ENCODE assay signal across 7 mouse cellular contexts in the genomic region with DNA sequence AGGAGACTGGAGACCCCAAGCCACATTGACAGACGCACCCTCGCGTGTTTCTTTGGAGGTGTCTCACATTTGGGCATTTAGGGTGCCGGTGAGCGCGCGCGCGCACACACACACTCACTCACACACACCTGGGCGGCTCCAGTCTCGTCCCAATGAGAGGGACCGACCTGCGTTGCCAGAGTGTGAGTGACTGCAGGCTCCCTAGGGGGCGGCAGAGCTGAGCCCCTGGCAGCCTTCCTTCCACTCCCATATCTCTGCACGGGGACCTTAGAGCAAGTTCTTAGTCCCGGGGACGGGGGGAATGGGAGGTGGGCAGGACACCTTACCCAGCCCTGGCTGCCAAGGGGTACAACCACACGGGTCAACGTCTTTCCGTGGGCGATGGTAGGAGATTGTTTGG. TPM values are rescaled to one million over a fixed set of nuclear protein-coding genes. Genes with fewer than 3 reads are reported as not detected.
DNase-seq lines count a peak whose midpoint lies in the region; ATAC-seq lines count a peak whose summit lies in the region.

No protein-coding gene starts in this region.

- H3K4me1 ChIP-seq in forebrain, embryonic 15.5 days, result peaks cover 49% of the 10 kb centered on the region
- peaks cover 33% of the 10 kb centered on the region for H3K4me1 ChIP-seq in midbrain, embryonic 11.5 days (ENCODE audit: control insufficient read depth, insufficient read depth, low read length)

- H3K36me3 ChIP-seq in forebrain, embryonic 15.5 days, result no peaks in the 10 kb centered on the region
- no peaks in the 10 kb centered on the region for H3K36me3 ChIP-seq in midbrain, embryonic 11.5 days (ENCODE audit: control insufficient read depth, insufficient read depth, low read length)

- DNase-seq in urinary bladder, adult 18-20 months (ENCODE audit: low spot score in 2 of 2), result peak; percentile 31 to 50
- no peak for DNase-seq in urinary bladder, postnatal 10 days (ENCODE audit: low spot score)
- peak; percentile 16 to 57 for DNase-seq in kidney, postnatal 36 days
- DNase-seq in midbrain, embryonic 11.5 days (ENCODE audit: low spot score, missing footprints), result peak; percentile 93
- DNase-seq in layer of hippocampus, adult 9-10 months (ENCODE audit: low spot score), result no peak
- DNase-seq in cerebellum, adult 9-11 months, result no peak

- no peaks in the 10 kb centered on the region for H3K9me3 ChIP-seq in forebrain, embryonic 15.5 days
- no peaks in the 10 kb centered on the region for H3K9me3 ChIP-seq in midbrain, embryonic 11.5 days (ENCODE audit: control insufficient read depth, low read length)

- H3K27ac ChIP-seq in forebrain, embryonic 15.5 days (replicated peaks), result no peak overlapping the region
- no peak overlapping the region for H3K27ac ChIP-seq in midbrain, embryonic 11.5 days (ENCODE audit: low read depth, low read length)

- peak overlapping the region; percentile 42 for H3K4me2 ChIP-seq in forebrain, embryonic 15.5 days (replicated peaks)
- H3K4me2 ChIP-seq in midbrain, embryonic 11.5 days, result no peak overlapping the region

- peak; percentile 46; the same call in 1 of the 2 replicates for ATAC-seq in forebrain, embryonic 15.5 days (replicated peaks)
- ATAC-seq in midbrain, embryonic 11.5 days (ENCODE audit: low FRiP score), result no peak

- H3K4me3 ChIP-seq in forebrain, embryonic 15.5 days, result peak overlapping the region; percentile 26
- H3K4me3 ChIP-seq in midbrain, embryonic 11.5 days (ENCODE audit: low read depth, low read length), result no peak overlapping the region

- H3K9ac ChIP-seq in forebrain, embryonic 15.5 days (replicated peaks), result peak overlapping the region; percentile 32; the same call in 1 of the 2 replicates
- H3K9ac ChIP-seq in midbrain, embryonic 11.5 days (ENCODE audit: low read length), result no peak overlapping the region

- H3K27me3 ChIP-seq in forebrain, embryonic 15.5 days, result peaks cover 70% of the 10 kb centered on the region
- H3K27me3 ChIP-seq in midbrain, embryonic 11.5 days (ENCODE audit: control insufficient read depth, insufficient read depth, low read length), result peaks cover 84% of the 10 kb centered on the region

- WGBS in forebrain, embryonic 15.5 days, result under 1% methylated on average over 21 of the region's 21 CpGs
- under 1% methylated on average over 21 of the region's 21 CpGs for WGBS in midbrain, embryonic 11.5 days

RNA-seq across cellular contexts. Expression of gene Tfap2c, which starts 2.3 kb away (rescaled TPM):
- 25.6 and 30.2 TPM in 2 replicates for polyA plus RNA-seq in forebrain, embryonic 15.5 days (2015; fragmentation: Nextera tagmentation; extraction: Ambion mirVana)
- 2.8 and 4.5 TPM in 2 replicates for polyA plus RNA-seq in midbrain, embryonic 11.5 days (2014; fragmentation: Nextera tagmentation; extraction: Ambion mirVana)

Comparison
In these comparisons a context has a peak if more than half of its experiments do, and no peak if none do; other contexts are left out.
1. DNase-seq: peak in urinary bladder, adult 18-20 months (2 of 2), kidney, postnatal 36 days (2 of 2) and midbrain, embryonic 11.5 days (single experiment); none in urinary bladder, postnatal 10 days (single experiment), layer of hippocampus, adult 9-10 months (single experiment) and cerebellum, adult 9-11 months (single experiment).